Mouse (Mus musculus) retina, postnatal 7 days (tissue): ENCODE results near the gene Chst13.

Experiments used
- DNase-seq: peaks from one replicate; pipeline ENCODE4 v3.0.0-alpha.2; 2012; ENCODE audit warnings: low read depth, low spot score

Gene Chst13

DNA sequence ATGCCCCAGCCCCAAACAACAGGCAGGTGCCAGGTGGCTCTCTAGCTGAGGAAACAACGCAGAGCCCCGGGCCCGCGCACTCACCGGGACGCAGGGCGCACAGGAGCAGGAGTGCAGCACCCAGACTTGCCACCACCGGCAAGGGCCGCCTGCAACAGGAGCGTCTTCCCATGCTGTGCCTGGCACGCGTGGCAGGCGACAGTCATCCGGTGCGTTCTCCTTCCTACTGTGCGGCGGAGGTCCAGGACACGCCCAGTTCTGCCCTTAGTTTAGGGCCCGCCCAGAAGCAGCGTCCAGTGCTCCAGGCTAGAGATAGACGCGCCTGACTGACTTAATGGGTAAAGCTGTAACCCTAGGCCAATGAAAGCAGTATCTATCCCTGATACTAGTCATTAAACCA lies at the start of gene Chst13:
Gene Chst13, minus strand, starts transcription at position 195 of the 400 bp plus-strand sequence.
- DNase-seq: no peak

GRCm38 (mm10) chr6:90374647-90375046 lies 49.7 kb upstream of the Chst13 start:
- no peak for DNase-seq

GRCm38 (mm10) chr6:90369725-90370553 lies 45.0 kb upstream of the Chst13 start:
- DNase-seq: peak; percentile 8

- DNase-seq: peak; percentile 93
Observed at GRCm38 (mm10) chr6:90368976-90369724, 44.2 kb upstream of the Chst13 start, which contains the start of gene Zxdc. TSS of gene Zxdc (plus strand) at chr6:90369492.

GRCm38 (mm10) chr6:90363301-90363700 lies 38.3 kb upstream of the Chst13 start:
- DNase-seq: no peak

DNA sequence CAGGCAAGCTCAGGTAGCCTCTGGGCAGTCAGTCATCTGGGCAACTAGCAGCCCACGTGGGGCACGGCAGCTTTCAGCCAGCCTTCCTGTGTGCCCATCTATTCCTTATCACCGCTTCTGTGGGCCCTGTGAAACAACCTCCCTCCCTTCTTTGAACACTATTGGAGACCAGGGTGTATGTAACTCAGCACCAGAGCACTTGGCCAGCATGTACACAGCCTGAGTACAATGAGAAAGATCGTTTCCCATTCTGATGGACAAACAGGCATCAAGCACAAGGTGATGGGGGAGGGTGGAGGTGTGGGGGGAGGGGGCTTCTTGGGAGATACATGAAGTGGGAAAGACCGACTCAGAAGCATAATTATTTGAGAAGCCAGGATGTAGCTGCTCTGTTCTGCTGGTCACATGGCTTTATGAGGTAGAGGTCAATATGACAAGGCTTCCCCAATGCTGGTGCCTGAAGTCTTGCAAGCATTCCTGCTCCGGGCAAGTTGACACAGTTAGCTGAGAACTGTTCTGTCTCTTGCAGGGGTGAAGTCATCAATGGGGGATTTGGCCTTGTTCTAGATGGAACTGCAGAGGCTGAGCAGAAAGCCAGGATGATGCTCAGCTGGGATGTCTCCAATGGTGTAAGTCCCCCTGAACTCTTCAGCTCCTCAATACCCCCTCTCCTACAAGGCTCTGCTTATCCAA lies 36.1 kb upstream of the Chst13 start:
- DNase-seq: no peak

GRCm38 (mm10) chr6:90360024-90360781 lies 35.2 kb upstream of the Chst13 start:
- peak; percentile 14 for DNase-seq

- DNase-seq: no peak
Observed at GRCm38 (mm10) chr6:90359445-90359844, 34.5 kb upstream of the Chst13 start.

DNA sequence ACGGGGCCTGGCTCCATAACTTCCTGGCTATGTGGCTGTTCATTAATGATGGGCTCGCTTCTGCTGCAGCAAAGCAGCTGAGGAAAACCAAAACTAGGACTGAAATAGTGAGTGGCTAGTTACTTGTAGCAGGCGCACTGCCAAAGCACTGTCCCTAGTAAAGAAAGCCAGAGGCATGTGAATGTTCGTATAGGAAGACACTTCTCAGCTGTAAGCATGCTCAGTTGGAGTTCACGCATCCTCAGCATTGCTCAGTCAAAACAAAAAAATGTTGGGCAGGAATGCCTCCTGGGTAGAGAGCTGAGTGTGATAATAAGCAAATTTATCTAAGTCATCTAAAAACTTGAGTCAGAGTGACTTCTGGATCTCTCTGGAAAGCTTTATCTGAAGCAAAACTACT lies 33.2 kb upstream of the Chst13 start:
- no peak for DNase-seq

DNA sequence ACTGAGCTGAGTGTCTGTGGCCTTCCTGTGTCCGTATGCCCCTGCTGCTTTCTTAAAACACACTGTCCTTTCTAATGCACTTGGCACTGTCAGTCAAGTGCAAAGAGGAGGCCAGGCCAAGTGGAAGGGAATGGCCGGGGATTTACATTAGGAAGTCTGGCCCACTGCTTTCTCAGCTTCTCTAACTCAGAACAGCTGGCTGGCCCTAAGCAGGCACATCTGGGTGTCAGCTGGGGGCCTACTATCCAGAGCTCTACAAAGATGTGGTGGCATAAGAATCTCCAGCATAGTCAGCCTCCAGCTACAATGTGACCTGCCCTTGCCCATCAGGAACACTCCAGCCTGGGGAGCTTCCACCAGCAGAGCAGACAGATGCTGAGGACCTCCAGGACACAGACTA lies 25.0 kb upstream of the Chst13 start:
- no peak for DNase-seq

DNA sequence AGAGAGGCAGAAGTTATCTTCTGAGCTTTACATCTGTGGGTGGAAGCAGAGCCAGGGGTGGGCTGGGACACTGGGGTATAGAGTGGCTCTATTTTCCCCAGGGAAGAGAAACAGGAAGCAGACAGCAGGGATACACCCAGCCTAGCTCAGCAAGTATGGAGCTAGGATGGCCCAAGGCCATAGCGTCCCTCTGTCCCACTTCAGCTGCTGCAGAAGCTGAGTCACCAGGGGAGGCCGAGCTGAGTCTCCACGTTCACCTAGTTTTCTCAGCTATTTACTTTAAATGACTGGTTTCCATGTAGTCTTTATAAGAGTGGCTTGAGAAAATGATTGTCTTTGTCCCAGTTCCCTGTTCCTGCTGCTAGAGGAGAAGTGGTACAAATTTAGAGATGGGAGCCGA lies 23.5 kb upstream of the Chst13 start:
- no peak for DNase-seq

DNA sequence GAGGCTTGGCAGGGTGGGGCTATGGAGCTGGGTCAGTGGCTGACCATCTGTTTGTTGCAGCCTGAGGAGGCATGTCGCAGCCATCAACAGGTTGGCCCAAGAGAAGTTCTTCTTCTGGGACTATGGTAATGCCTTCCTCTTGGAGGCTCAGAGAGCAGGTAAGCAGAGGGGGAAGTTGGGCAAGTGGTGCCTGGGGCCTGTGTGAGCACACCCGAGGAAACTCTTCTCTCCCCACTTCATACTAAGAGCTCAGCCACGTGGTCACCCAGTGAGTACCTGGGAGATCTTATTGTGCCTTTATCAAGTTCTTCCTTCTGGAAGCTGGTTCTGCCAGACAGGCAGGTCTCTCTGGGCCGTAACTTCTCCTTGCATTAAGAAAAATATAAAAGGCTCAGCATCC lies 22.2 kb upstream of the Chst13 start:
- no peak for DNase-seq

GRCm38 (mm10) chr6:90342343-90342742 lies 17.4 kb upstream of the Chst13 start:
- DNase-seq: no peak

- DNase-seq: no peak
Observed at GRCm38 (mm10) chr6:90334244-90334643, 9.3 kb upstream of the Chst13 start.

DNA sequence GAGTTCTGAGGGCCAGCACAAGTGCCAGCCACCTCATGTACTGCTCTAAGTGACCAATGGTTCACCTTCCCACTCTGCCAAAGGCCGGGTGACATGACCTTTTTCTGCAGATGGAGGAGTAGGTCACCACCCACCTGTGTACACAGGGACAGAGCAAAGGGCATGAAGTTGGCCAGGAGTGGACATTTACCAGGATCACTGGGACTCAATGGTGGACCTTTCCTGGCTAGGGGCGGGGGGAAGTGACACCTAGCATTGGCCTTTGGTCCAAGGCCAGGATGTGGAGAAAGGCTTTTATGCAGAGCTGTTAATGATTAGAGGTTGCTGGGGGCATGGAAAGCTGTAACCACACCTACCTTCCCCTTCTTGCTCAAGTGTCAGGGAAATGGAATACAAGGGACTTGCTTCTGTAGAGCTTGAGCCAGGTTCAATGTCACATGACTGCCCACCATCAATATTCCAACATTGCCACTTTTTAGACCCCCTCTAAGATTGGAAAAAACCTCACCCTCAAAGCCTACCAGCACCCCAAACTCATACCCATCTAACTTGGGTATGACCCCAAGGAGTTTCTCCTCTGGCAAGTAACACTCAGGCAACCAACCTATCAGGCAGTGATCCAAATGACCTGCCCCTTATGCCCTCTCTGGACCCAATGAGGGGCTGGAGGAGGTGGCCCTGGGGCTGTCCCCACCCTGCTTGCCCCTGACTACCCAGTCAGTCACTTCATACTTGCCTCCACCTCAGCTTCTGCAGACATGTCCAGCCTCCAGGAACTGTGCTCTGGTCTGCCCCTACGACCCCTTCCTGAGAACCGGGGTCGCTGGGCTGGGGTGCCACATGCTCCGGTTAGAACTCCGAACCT lies 7.8 kb upstream of the Chst13 start, which contains the start of gene Uroc1:
Gene Uroc1, plus strand, starts transcription at position 724 of the 865 bp plus-strand sequence.
- DNase-seq: no peak

GRCm38 (mm10) chr6:90329953-90330352 lies 5.0 kb upstream of the Chst13 start:
- DNase-seq: no peak

- DNase-seq: no peak
Observed at GRCm38 (mm10) chr6:90327670-90328069, 2.7 kb upstream of the Chst13 start.

DNA sequence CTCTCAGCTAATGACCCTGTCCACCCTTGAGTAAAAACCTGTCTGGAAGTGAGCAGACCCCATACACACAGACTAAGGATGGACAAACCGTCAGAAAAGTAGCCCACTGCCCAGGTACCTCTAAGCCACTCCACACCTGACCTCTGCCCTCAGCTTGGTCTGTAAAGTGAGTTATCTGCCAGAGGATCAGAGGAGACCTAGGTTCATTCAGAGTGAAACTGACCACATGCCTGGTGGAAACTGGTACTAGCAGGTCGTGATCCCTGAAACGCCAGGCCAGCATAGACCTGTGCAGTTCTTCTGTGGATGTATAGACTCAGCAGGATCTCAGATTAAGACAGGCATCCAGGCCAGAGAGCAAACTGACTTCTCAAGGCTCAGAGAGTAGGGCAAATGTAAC lies 522 bp downstream of the Chst13 start:
- DNase-seq: no peak

GRCm38 (mm10) chr6:90324026-90324425 lies 959 bp downstream of the Chst13 start:
- DNase-seq: no peak

GRCm38 (mm10) chr6:90321811-90322210 lies 3.2 kb downstream of the Chst13 start:
- DNase-seq: no peak
